Mouse (Mus musculus): ENCODE results near the gene Slx4ip. TPM values are rescaled to one million over a fixed set of nuclear protein-coding genes. Genes with fewer than 3 reads are reported as not detected.
A peak's percentile ranks its signal among the peaks of the same experiment; 100 is the strongest.

Slx4ip gene
- polyA plus RNA-seq, 1 experiment from 2014 or later = 16.3 TPM

DNA sequence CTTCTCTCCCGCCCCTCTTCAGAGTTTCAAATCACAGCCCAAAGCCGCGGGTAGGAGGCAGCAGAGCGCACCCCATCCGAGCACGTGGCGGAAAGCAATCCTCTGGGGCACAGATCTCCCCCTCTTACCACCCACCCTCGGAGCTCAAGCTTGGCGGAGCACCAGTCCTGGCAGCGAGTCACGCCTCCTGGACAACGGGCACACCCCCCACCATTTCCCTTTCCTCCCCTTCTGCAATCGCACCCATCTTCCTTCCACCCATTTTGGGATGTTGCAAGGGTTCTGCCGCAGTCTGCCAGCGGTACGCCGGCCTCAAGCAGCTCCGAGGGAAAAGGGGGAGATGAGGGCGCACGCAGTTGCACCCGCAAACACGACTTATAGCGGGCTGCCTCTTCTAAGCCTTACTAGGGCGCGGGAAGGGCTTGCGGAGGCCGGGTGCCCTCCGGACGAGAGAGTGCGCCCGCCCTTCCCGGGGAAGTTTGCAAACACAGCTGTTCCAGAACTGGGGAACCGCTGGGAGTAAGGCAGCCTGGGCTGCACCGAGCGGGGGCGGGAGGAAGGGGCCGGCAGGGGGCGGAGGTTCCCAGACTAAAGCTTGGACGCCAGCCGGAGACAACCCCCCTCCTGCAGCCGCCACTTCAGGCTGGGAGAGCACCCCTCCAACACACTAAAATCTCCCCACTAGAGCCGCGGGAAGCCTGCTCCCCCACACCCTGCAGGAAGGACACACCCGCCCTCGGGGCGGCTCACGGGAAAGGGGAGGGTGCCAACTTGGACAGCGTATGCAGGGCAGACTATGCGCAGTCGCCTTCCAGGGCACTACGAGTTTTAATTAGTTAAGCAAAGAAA lies 223.5 kb downstream of the Slx4ip start:
- H3K36me3 ChIP-seq = no peaks in the 10 kb centered on the region
- H3K4me1 ChIP-seq (replicated peaks) = peaks cover 68% of the 10 kb centered on the region

DNA sequence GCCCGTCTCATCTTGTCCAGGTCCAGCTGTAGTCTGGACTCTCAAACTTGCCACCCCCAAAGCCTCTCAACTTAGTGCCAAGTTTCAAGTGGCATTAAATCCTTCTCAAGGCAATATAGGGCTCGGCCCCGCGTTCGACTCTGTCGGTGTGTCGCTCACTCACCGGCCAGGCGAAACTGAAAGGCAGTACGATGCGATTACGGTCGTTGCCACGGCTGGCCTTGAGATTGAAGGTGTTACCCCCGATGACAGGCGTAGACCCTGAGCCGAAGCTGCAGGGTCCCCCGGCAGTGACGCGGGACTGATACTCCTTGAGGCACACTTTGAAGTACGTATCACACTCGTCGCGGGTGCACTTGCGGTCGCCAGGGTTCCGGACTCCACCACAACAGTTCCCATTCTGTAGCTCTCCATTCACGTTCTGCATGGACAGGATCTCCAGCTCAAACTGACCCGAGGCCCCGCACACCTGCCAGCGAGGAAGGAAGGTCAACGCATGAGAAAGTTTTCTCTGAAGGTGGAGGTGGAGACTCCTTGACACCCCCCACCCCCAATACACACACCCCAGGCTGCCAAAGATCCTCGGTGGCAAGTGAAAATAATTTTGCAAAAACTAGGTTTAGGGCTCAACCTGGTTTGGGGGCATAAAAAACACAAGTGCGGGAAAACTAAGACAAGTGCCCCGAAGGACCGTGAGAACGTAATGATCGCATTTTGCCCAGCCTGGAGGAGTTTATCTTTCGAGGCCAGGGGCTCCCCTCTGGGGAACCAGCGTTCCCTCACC lies 224.4 kb downstream of the Slx4ip start:
- H3K4me2 ChIP-seq (replicated peaks) = peak overlapping the region; percentile 98
- H3K27ac ChIP-seq = peak overlapping the region; percentile 82
- H3K4me1 ChIP-seq (replicated peaks) = peaks cover 58% of the 10 kb centered on the region
- H3K9ac ChIP-seq (replicated peaks) = peak overlapping the region; percentile 86
- under 1% methylated on average over 40 of the region's 40 CpGs for WGBS
- ATAC-seq = no peak
- H3K27me3 ChIP-seq = peaks cover 25% of the 10 kb centered on the region
- H3K36me3 ChIP-seq = no peaks in the 10 kb centered on the region
- peak overlapping the region; percentile 73 for H3K4me3 ChIP-seq (replicated peaks)
- no peaks in the 10 kb centered on the region for H3K9me3 ChIP-seq

More for the DNA sequence above, 223.5 kb downstream of the Slx4ip start:
- Histone ChIP-seq H3K4me3 (replicated peaks) (peak overlapping the region; percentile 73), H3K9ac (replicated peaks) (peak overlapping the region; percentile 86), H3K4me2 (replicated peaks) (peak overlapping the region; percentile 98), H3K27ac (peak overlapping the region; percentile 76), H3K27me3 (peaks cover 23% of the 10 kb centered on the region), H3K9me3 (no peaks in the 10 kb centered on the region)
- under 1% methylated on average over 51 of the region's 51 CpGs for WGBS
- peak; percentile 31 for ATAC-seq

DNA sequence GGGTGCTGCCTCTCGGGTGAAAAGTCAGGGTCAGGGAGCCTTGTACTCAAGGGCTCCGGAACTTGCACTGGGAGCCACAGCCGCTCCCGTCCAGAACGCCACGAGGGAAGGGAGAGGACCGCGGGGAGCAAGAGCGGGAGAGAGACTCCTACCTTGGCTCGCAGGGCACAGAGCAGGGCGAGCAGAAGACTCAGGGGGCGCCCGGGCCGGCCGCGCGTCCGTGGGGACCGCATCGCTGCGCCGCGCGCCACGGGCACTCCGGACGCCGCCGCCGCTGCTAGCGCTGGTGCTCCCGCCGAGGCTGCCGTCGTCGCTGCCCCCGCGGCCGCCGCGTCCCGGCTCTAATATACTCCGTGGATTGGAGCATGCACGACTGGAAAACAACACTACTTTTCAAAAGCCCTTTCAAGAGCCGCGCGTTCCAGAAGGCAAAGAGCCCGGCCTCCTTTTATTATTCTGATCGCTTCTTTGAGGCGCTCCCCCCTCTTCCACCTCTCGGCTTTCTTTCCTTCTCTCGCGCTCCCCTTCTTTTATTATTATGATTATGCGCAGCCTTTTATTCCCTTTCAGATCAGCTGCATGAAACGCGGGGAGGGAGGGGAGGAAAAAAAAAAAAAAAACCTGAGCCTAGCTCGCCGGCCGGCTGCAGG lies 225.1 kb downstream of the Slx4ip start, which contains the start of gene Jag1:
Gene Jag1, minus strand, starts transcription at position 620 of the 650 bp plus-strand sequence.
- Histone ChIP-seq H3K4me2 (replicated peaks) (peak within 1 kb of the TSS; percentile 98), H3K4me1 (replicated peaks) (peaks cover 51% of the 10 kb centered on the region)

DNA sequence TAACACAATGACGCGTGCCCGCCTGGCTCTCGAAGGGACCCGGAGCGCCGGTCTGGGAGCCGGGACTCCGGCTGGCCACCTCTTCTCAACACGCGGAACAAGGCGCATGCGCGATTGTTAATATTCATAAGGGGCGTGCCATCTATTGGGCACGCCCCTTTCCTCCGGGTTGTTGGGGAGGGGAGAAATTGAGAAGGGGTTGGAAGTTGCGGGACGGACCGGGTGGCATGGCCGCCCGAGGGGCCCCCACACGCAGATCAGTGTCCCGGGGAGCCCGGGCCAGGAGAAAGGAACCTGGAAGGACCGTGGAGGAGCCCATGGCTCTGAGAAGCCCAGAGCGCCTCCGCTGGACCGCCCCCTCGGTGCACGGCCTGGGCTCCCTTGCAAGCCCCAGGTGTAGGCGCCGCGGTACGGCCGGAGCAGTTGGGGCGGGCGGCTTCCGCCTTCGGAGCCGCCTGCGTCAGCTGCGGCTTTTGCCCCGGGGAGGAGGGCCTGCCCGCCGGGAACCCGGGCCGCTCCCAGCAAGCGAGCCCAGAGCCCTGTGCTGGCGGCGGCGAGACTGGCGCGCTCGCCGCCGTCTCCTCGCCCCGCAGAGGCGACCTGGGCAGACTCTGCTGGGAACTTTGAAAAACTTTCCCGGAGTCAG lies 225.8 kb downstream of the Slx4ip start:
- peak overlapping the region; percentile 86 for H3K9ac ChIP-seq (replicated peaks)
- H3K27me3 ChIP-seq = peaks cover 24% of the 10 kb centered on the region
- peaks cover 45% of the 10 kb centered on the region for H3K4me1 ChIP-seq (replicated peaks)
- H3K27ac ChIP-seq = peak overlapping the region; percentile 82
- H3K4me3 ChIP-seq (replicated peaks) = peak overlapping the region; percentile 73
- no peaks in the 10 kb centered on the region for H3K36me3 ChIP-seq
- under 1% methylated on average over 61 of the region's 61 CpGs for WGBS
- peak; percentile 88 for ATAC-seq
- no peaks in the 10 kb centered on the region for H3K9me3 ChIP-seq
- H3K4me2 ChIP-seq (replicated peaks) = peak overlapping the region; percentile 98

More for the DNA sequence above, 225.1 kb downstream of the Slx4ip start, which contains the start of gene Jag1:
- peak; percentile 31 for ATAC-seq
- Histone ChIP-seq H3K9ac (replicated peaks) (peak within 1 kb of the TSS; percentile 86), H3K9me3 (no peaks in the 10 kb centered on the region), H3K36me3 (no peaks in the 10 kb centered on the region), H3K27ac (peak within 1 kb of the TSS; percentile 82), H3K27me3 (peaks cover 28% of the 10 kb centered on the region), H3K4me3 (replicated peaks) (peak within 1 kb of the TSS; percentile 73)
- WGBS = under 1% methylated on average over 53 of the region's 59 CpGs

DNA sequence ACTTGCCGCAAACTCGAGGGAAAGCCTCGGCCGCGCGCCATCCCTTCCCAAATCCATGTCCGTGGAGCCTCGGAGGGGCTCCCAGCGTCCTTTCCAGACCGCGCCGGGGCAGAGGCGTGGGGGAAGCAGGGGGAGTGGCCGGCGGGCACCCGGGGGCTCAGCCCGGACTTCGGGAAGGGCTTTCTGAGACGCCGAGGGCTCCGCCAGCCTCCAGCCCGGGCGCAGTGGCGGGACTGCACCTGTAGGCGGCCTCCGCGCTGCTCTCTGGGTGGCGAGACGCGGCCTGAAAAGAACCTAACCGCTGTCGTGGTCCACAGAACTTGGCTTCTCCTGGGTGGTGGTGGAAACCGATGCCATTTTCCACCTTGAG lies 226.3 kb downstream of the Slx4ip start:
- H3K4me1 ChIP-seq (replicated peaks) = peaks cover 39% of the 10 kb centered on the region
- peak overlapping the region; percentile 86 for H3K9ac ChIP-seq (replicated peaks)
- H3K27me3 ChIP-seq = peaks cover 22% of the 10 kb centered on the region
- H3K4me3 ChIP-seq (replicated peaks) = peak overlapping the region; percentile 73
- ATAC-seq = peak; percentile 65
- H3K27ac ChIP-seq = peak overlapping the region; percentile 82
- no peaks in the 10 kb centered on the region for H3K9me3 ChIP-seq
- under 1% methylated on average over 33 of the region's 33 CpGs for WGBS
- peak overlapping the region; percentile 98 for H3K4me2 ChIP-seq (replicated peaks)
- no peaks in the 10 kb centered on the region for H3K36me3 ChIP-seq

Other genes starting within 250 kb of the Slx4ip start
- 78.4 and 90.0 TPM in 2 replicates for gene Snap25, start 177.8 kb upstream of the Slx4ip start, polyA plus RNA-seq (2015; fragmentation: Nextera tagmentation; extraction: Ambion mirVana)
- gene AL731706.2, start 5.5 kb upstream of the Slx4ip start, polyA plus RNA-seq (2015; fragmentation: Nextera tagmentation; extraction: Ambion mirVana) = 27.8 and 31.3 TPM in 2 replicates
- gene AL731706.1, start 171 bp downstream of the Slx4ip start, polyA plus RNA-seq (2015; fragmentation: Nextera tagmentation; extraction: Ambion mirVana) = 20.3 and 23.2 TPM in 2 replicates
- gene Mkks, start 171 bp downstream of the Slx4ip start, polyA plus RNA-seq (2015; fragmentation: Nextera tagmentation; extraction: Ambion mirVana) = 12.0 and 13.3 TPM in 2 replicates
- gene Jag1, start 225.4 kb downstream of the Slx4ip start, polyA plus RNA-seq (2015; fragmentation: Nextera tagmentation; extraction: Ambion mirVana) = 22.1 and 27.4 TPM in 2 replicates

Data from midbrain, embryonic 13.5 days (tissue).